Mouse (Mus musculus) liver, postnatal 0 days (tissue): ENCODE data around the gene Kcnb1.

Source experiments
- CTCF ChIP-seq: sonication (generic); IDR thresholded peaks from 2 replicates; pipeline ENCODE4 v1.5.1; 2016; ENCODE audit warnings: antibody characterized with exemption, low read depth
- EP300 ChIP-seq: IDR thresholded peaks from 2 replicates; pipeline ENCODE4 v1.6.1; 2016; ENCODE audit warnings: antibody characterized with exemption, low read depth, mild to moderate bottlenecking

GRCm38 (mm10) chr2:167186544-167186943 lies 3.4 kb downstream of the Kcnb1 start:
- TF ChIP-seq EP300, result no peak
- TF ChIP-seq CTCF, result no peak
